Mouse (Mus musculus) myocyte (in vitro differentiated cells): ENCODE results near the gene Mastl.

Experiments used
- POLR2A ChIP-seq: IDR thresholded peaks from one replicate; pipeline ENCODE4 v1.6.1; 2011; ENCODE audit warnings: low read depth, mild to moderate bottlenecking, control low read depth, moderate library complexity; ENCODE audit not compliant: insufficient read length
- POLR2AphosphoS2 ChIP-seq: IDR thresholded peaks from one replicate; pipeline ENCODE4 v1.6.1; 2011; ENCODE audit warnings: low read depth, control low read depth; ENCODE audit not compliant: insufficient read length

DNA sequence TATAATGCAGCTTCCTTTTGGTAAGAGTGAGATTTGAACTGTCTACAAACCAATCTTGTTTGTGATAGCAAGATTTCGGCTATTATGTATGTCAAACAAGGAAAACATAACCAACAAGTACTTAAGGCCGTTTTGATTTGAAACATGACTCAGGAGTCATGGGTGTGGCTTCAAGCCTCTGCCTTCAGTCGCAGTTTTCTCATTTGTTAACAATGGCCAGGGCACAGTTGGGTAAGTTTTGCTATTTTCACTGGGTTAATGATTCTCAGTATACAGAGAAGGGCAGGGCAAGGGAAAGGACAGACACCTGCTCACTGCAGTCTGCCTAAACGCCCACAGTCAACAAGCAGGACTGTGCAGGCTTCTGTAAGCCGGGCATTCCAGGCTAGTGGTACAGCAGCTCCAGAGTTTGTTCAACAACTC lies 614 bp downstream of the Mastl start:
- no peak for TF ChIP-seq POLR2A
- TF ChIP-seq POLR2AphosphoS2: no peak
